Mouse (Mus musculus) cerebral cortex, adult 2 months (tissue): ENCODE data around the gene Gm5129.

Experiments
- whole genome bisulfite sequencing: fragments of 180-500 bp; shearing (Covaris S2); methylation state at CpG from one replicate; pipeline ENCODE4 v1.1.7; 2018; 5-methylcytosine and 5-hydroxymethylcytosine counted together

Gene Gm5129

DNA sequence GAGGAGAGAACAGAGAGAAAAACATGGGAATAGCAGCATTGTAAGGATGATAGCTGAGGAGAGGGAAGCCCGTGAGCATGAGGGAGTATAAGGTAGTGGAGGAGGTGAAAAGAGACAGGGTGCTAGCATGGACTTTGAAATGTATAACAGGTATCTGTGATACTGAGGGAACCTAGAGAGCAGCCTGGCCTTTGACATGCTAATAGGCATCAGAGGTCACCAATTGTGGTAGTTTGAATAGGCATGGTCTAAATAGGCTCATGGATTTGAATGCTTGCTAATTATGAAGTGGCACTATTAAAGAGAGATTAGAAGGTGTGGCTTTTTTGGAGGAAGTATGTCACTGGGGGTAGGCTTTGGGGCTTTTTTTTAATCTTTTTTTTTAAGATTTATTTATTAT is 22.8 kb downstream of the Gm5129 start:
- WGBS = 63% methylated on average over 1 of the region's 1 CpGs

DNA sequence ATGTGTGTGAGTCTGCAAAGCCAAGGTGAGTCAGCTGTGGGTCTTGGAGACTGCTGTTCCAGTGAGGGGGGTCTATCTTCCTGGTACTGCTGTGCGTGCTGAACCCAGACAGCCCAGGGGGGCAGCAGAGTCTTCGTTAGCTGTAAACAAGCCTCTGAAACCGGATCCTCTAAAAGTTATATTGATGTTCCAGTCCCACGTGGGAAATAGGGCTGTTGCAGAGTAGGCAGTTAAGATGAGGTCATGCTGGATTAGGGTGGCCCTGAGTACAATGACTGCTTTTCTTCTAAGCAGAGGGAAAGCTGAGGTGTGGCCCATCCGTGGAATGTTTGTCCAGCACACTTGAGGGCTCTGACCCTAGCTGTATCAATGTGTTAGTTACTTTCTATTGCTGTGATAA is 27.5 kb downstream of the Gm5129 start:
- 42% methylated on average over 5 of the region's 5 CpGs for WGBS

DNA sequence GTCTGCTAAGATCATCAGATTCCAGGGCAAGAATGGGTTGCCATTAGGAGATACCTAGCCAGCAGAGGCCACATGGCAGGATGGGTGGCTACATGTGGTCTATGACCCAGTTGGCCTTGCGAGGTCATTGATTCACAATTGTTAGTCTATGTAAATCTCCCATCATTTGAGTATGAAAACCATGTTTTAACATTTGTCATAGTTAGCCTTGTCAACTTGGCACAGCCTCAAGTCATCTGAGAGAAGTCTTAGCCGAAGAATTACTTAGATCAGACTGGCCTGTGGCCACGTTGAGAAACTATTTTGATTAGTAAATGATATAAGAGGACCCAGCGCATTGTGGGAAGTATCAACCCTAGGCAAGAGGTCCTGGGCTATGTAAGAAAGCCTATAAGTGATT is 28.5 kb downstream of the Gm5129 start:
- WGBS = 92% methylated on average over 4 of the region's 4 CpGs

DNA sequence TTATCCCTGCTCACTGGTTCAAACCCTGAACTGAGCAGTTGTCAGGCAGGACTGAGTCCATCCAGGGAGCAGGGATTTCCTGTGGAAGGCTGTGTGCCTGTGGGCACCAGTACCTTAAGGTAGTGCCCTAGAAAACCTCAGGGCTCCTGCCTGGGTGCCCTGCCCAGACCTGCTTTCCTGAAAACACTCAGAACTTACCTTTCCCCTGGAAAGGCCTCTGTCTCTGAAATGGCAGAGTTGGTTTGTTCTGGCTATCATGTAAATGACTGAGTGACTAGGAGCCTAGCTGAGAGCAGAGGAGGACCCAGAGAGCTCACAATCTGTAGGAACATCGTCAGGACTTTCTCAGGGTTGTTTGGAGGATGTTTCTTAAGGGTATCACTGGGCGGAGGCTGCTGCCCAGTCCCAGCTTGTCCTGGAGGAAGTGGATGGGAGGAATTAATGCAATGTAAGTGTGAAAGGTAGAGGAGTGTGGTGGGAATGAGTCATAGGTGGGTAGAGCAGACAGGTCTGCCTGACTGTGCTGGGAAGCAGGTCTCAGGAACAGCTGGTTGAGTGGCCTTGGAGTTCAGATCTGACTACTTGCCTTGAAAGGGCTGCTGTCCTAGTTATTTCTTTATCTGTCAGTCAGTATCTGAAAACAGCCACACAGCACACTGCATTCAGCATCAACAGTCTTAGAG is 36.1 kb downstream of the Gm5129 start:
- WGBS = 77% methylated on average over 2 of the region's 2 CpGs

DNA sequence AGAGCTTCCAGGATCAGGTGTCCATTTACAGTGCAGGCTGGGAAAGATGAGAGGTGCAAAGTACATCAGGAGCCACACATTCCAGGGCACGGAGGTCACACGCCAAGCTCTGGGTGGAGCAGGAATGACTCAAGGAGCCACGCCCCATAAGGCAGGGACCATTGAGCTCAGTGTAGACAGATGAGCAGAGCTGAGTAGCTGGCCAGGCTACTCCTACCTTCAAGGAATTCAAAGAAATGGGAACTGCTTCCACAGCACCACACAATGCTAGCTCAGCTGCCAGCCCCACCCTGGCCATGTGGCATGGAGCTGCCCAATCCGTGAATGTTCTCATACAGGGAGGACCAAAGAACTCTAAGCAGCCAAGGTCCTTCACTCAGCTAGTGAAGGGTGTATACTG is 37.2 kb downstream of the Gm5129 start:
- WGBS = 89% methylated on average over 4 of the region's 4 CpGs

DNA sequence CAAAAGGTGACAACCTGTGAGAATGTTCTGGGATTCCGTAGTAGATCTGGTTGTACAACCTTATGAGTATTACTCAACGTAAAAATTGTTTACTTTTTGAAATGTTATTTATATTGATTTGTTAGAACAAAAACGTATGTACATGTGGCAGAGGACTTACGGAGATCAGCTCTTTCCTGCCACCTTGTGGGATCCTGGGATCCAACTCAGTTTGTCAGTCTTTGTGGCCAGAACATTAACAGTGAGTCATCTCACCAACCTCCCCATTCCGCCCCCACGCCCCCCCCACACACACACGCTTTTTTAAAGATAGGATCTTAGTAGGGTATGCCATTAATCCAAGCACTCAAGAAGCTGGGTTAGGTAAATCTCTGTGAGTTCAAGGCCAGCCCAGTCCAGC is 47.4 kb downstream of the Gm5129 start:
- 49% methylated on average over 7 of the region's 7 CpGs for WGBS

DNA sequence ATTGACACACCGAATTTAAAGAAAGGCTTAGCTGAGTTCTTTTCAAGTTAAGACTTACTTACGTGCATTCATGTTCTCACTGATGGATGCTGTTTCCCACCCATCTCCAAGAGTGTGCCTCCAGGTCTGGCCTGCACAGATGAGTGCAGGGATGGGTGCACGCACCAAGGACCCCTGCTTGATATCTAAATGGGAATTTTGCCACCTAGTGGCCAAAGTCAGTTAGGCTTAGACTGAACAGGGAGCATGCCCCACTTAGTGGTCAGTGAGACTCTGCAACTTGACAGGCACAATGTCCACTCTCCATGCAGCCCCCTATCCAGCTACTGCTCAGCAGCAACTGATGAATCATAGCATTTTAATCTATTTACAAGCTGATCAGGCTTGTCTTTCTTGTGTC is 48.1 kb downstream of the Gm5129 start:
- 66% methylated on average over 3 of the region's 3 CpGs for WGBS
